Mouse (Mus musculus): ENCODE data around the gene Sox6. TPM values are rescaled to one million over a fixed set of nuclear protein-coding genes. Genes with fewer than 3 reads are reported as not detected.

Gene Sox6
- polyA plus RNA-seq, 1 experiment: 4.6 TPM

DNA sequence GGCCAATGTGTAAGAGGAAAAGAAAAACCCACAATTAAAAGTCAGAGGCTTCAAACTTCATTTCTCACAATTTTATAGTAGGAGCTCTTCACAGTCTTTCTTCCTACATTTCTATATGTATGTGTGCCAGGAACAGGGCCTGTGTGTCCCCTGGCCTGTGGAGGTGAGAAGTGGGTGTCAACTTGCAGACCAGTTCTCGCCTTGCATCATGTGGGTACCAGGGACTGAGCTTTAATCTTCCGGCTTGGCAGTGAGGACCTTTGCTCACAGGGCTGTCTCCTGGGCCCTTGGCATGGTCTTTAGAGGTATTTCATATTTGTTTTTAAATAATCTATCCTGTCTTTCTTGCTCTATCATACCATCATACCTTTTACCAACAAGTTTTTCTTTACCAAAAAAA, 311.8 kb downstream of the Sox6 start:
- Histone ChIP-seq H3K27me3 (ENCODE audit: control insufficient read depth, insufficient read depth, low read length) (no peaks in the 10 kb centered on the region; the same call in 1 of the 2 replicates), H3K4me1 (ENCODE audit: control insufficient read depth, insufficient read depth, low read length) (no peaks in the 10 kb centered on the region), H3K4me3 (replicated peaks; ENCODE audit: insufficient read depth, low read depth, low read length) (no peak overlapping the region), H3K27ac (ENCODE audit: insufficient read depth, low read length) (no peak overlapping the region)
- no peak for DNase-seq
- TF ChIP-seq POLR2A (IDR thresholded peaks at IDR 0.05; ENCODE audit: borderline replicate concordance, insufficient read depth, low read length) (no peak), CTCF (IDR thresholded peaks at IDR 0.05; ENCODE audit: borderline replicate concordance, insufficient read depth, low read depth, low read length) (no peak)
- whole genome bisulfite sequencing: 79% methylated on average over 2 of the region's 2 CpGs

- Histone ChIP-seq H3K4me1 (ENCODE audit: control insufficient read depth, insufficient read depth, low read length) (no peaks in the 10 kb centered on the region), H3K27ac (ENCODE audit: insufficient read depth, low read length) (no peak overlapping the region), H3K27me3 (ENCODE audit: control insufficient read depth, insufficient read depth, low read length) (no peaks in the 10 kb centered on the region; the same call in 1 of the 2 replicates), H3K4me3 (replicated peaks; ENCODE audit: insufficient read depth, low read depth, low read length) (no peak overlapping the region)
- TF ChIP-seq POLR2A (IDR thresholded peaks at IDR 0.05; ENCODE audit: borderline replicate concordance, insufficient read depth, low read length): no peak
- no peak for TF ChIP-seq CTCF (IDR thresholded peaks at IDR 0.05; ENCODE audit: borderline replicate concordance, insufficient read depth, low read depth, low read length)
- no peak for DNase-seq
- 90% methylated on average over 2 of the region's 2 CpGs for WGBS
These were observed 314.2 kb downstream of the Sox6 start for GRCm38 (mm10) chr7:115724404-115724803.

DNA sequence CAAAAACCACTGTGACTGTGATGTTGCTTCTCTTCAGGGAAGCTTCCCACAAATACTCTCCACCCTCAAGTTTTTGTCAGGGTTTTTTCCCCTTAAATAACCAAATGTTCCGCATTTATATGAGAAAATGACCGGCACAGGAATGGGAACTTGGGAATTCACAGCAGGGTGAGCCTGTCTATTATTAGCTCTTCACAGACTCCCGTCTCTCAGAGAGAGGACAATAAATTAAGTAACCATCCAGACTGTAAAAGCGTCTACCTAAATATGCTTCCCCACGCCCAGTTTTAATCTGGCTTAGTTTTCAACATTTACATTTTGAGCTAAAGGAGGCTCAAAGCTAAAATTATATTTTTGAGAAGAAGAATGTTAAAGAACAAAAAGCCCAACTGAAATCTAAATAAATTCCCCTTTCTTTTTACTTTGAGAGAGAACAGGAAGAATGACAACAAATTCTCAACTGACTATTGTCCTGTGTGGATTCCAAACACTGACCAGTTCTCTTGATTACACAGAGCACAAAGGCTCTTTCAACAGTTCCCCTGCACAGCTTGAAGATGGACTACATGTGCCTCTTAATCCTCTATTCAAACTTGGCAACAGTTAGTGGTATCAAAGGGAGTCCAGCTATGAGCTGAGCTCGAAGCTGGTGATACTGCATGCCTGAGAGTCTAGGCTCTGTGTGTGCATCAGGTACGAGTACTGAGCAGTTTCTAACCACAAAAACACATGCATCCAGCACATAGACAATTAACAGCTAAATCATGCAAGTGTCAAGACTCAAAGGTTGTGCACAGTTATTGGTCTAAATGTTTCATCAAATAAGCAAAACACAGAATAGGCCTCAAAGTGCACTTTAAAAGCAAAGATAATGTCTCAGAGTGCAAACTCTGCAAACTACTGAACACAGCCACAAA, 316.7 kb downstream of the Sox6 start:
- Histone ChIP-seq H3K27me3 (ENCODE audit: control insufficient read depth, insufficient read depth, low read length) (no peaks in the 10 kb centered on the region; the same call in 1 of the 2 replicates), H3K27ac (ENCODE audit: insufficient read depth, low read length) (no peak overlapping the region), H3K4me1 (ENCODE audit: control insufficient read depth, insufficient read depth, low read length) (no peaks in the 10 kb centered on the region), H3K4me3 (replicated peaks; ENCODE audit: insufficient read depth, low read depth, low read length) (no peak overlapping the region)
- no peak for TF ChIP-seq CTCF (IDR thresholded peaks at IDR 0.05; ENCODE audit: borderline replicate concordance, insufficient read depth, low read depth, low read length)
- no peak for TF ChIP-seq POLR2A (IDR thresholded peaks at IDR 0.05; ENCODE audit: borderline replicate concordance, insufficient read depth, low read length)
- WGBS: 15% methylated on average over 7 of the region's 7 CpGs
- DNase-seq: peak in 1 of 2 experiments; percentile 1

DNA sequence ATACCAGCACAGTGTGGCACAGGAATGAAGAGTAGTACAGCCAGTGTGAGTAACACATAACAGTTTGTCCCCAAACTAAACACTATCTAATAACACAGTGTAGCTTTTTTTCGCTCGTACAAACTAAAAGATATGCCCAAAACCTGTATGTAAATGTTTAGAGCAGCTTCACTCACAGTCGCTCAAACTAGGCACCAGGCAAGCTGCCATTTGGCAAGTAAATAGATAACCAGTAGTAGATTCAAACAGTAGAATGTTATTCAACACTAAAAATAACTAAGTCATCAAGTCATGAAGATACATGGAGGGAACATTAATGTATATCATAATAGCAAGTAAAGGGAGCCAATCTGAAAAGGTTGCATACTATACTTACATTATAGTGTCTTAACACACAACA, 318.8 kb downstream of the Sox6 start:
- 70% methylated on average over 3 of the region's 3 CpGs for WGBS
- H3K4me1 ChIP-seq (ENCODE audit: control insufficient read depth, insufficient read depth, low read length): no peaks in the 10 kb centered on the region
- no peaks in the 10 kb centered on the region; the same call in 1 of the 2 replicates for H3K27me3 ChIP-seq (ENCODE audit: control insufficient read depth, insufficient read depth, low read length)
- TF ChIP-seq CTCF (IDR thresholded peaks at IDR 0.05; ENCODE audit: borderline replicate concordance, insufficient read depth, low read depth, low read length) (no peak), POLR2A (IDR thresholded peaks at IDR 0.05; ENCODE audit: borderline replicate concordance, insufficient read depth, low read length) (no peak)
- H3K27ac ChIP-seq (ENCODE audit: insufficient read depth, low read length): no peak overlapping the region
- no peak overlapping the region for H3K4me3 ChIP-seq (replicated peaks; ENCODE audit: insufficient read depth, low read depth, low read length)
- no peak for DNase-seq

DNA sequence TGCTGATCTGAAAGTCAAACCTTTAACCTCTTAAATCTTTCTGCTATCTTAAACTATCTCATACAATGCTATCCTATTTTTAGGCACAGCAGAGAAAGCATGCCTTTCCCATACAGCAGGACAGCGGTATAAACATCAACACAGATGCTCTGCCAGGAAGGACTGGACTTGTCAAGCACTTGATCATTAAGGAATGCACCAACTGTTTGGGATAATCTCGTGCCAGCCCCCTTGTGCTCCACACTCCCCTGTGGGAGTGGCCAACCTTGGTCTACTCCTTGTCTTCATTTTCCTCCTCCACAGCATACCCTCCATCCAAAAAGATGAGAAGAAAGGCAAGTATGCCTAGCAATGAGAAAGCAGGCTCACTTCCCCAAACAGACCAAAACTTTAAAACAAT, 332.5 kb downstream of the Sox6 start:
- Histone ChIP-seq H3K27me3 (ENCODE audit: control insufficient read depth, insufficient read depth, low read length) (no peaks in the 10 kb centered on the region), H3K4me3 (replicated peaks; ENCODE audit: insufficient read depth, low read depth, low read length) (no peak overlapping the region), H3K4me1 (ENCODE audit: control insufficient read depth, insufficient read depth, low read length) (no peaks in the 10 kb centered on the region), H3K27ac (ENCODE audit: insufficient read depth, low read length) (no peak overlapping the region)
- no peak for TF ChIP-seq CTCF (IDR thresholded peaks at IDR 0.05; ENCODE audit: borderline replicate concordance, insufficient read depth, low read depth, low read length)
- no peak for TF ChIP-seq POLR2A (IDR thresholded peaks at IDR 0.05; ENCODE audit: borderline replicate concordance, insufficient read depth, low read length)
- WGBS: 11% methylated on average over 2 of the region's 2 CpGs
- DNase-seq: no peak

GRCm38 (mm10) chr7:115698105-115698504, 340.5 kb downstream of the Sox6 start:
- no peak for TF ChIP-seq CTCF (IDR thresholded peaks at IDR 0.05; ENCODE audit: borderline replicate concordance, insufficient read depth, low read depth, low read length)
- TF ChIP-seq POLR2A (IDR thresholded peaks at IDR 0.05; ENCODE audit: borderline replicate concordance, insufficient read depth, low read length): no peak
- Histone ChIP-seq H3K27me3 (ENCODE audit: control insufficient read depth, insufficient read depth, low read length) (no peaks in the 10 kb centered on the region), H3K4me3 (replicated peaks; ENCODE audit: insufficient read depth, low read depth, low read length) (no peak overlapping the region), H3K27ac (ENCODE audit: insufficient read depth, low read length) (no peak overlapping the region), H3K4me1 (ENCODE audit: control insufficient read depth, insufficient read depth, low read length) (no peaks in the 10 kb centered on the region)
- DNase-seq: no peak
- WGBS: 79% methylated on average over 1 of the region's 1 CpGs

- TF ChIP-seq POLR2A (IDR thresholded peaks at IDR 0.05; ENCODE audit: borderline replicate concordance, insufficient read depth, low read length) (no peak), CTCF (IDR thresholded peaks at IDR 0.05; ENCODE audit: borderline replicate concordance, insufficient read depth, low read depth, low read length) (no peak)
- WGBS: 71% methylated on average over 8 of the region's 8 CpGs
- no peak overlapping the region for H3K27ac ChIP-seq (ENCODE audit: insufficient read depth, low read length)
- no peak for DNase-seq
- H3K27me3 ChIP-seq (ENCODE audit: control insufficient read depth, insufficient read depth, low read length): no peaks in the 10 kb centered on the region
- no peaks in the 10 kb centered on the region for H3K4me1 ChIP-seq (ENCODE audit: control insufficient read depth, insufficient read depth, low read length)
- no peak overlapping the region for H3K4me3 ChIP-seq (replicated peaks; ENCODE audit: insufficient read depth, low read depth, low read length)
These were observed 345.4 kb downstream of the Sox6 start for GRCm38 (mm10) chr7:115693206-115693605.

DNA sequence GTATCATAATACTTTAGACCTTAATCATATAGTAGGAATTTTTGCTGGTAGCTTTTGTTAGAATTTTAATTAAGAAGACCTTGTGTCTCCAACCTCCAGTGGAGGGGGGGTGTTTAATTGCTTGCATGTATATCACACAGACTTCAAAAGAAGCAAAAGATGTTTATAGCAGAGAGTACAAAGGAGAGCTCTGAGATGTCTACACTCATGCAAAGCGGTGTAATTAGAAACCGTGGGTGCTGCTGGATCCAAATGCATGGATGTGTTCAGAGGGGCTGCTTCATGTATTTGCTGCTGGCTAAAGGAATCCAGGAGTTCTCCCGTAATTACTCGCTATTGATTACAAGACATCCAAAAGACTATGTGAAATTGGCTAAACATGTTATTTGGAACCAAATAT, 347.5 kb downstream of the Sox6 start:
- no peaks in the 10 kb centered on the region for H3K27me3 ChIP-seq (ENCODE audit: control insufficient read depth, insufficient read depth, low read length)
- no peak overlapping the region for H3K27ac ChIP-seq (ENCODE audit: insufficient read depth, low read length)
- H3K4me1 ChIP-seq (ENCODE audit: control insufficient read depth, insufficient read depth, low read length): no peaks in the 10 kb centered on the region
- 47% methylated on average over 4 of the region's 4 CpGs for WGBS
- no peak overlapping the region for H3K4me3 ChIP-seq (replicated peaks; ENCODE audit: insufficient read depth, low read depth, low read length)
- no peak for DNase-seq
- TF ChIP-seq CTCF (IDR thresholded peaks at IDR 0.05; ENCODE audit: borderline replicate concordance, insufficient read depth, low read depth, low read length) (no peak), POLR2A (IDR thresholded peaks at IDR 0.05; ENCODE audit: borderline replicate concordance, insufficient read depth, low read length) (no peak)

Measured in cerebellum, adult 2 months (tissue).